Mouse (Mus musculus): Measurements from ENCODE around the gene Arhgap30. TPM values are rescaled to one million over a fixed set of nuclear protein-coding genes. Genes with fewer than 3 reads are reported as not detected.

Arhgap30 gene
- total and polyA plus RNA-seq, 2 experiments from 2014 or later: 0.52 to 0.84 TPM

DNA sequence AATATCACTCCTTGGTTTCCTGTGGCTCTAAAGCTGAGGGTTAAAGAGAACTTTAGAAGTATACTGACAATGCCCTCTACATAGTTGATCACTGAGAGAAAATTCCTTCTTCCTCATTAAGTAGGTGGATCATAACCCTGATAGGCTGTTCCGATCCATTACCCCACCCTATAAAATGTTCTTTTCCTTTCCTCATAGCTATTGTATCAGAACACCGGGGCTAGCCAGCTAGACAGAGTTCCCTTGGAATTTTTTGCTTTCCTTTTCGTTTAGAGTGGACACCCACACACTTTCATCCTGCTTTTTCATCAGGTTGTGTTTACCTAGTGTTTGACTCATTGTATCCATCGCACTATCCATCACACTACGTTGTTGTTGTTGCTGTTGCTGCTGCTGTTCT lies 35.9 kb downstream of the Arhgap30 start:
- ATAC-seq (no peak), DNase-seq (ENCODE audit: low spot score) (no peak)
- Histone ChIP-seq H3K27me3 (ENCODE audit: insufficient read depth, low read length) (no peaks in the 10 kb centered on the region), H3K36me3 (ENCODE audit: insufficient read depth, low read length) (no peaks in the 10 kb centered on the region; the same call in 1 of the 2 replicates), H3K4me3 (ENCODE audit: low read length) (no peak overlapping the region), H3K9me3 (ENCODE audit: low read length) (peaks cover 3% of the 10 kb centered on the region; the same call in 1 of the 2 replicates), H3K27ac (no peak overlapping the region), H3K9ac (replicated peaks; ENCODE audit: low read length) (no peak overlapping the region), H3K4me1 (ENCODE audit: insufficient read depth, low read length) (no peaks in the 10 kb centered on the region), H3K4me2 (ENCODE audit: low read depth, low read length) (no peak overlapping the region)
- TF ChIP-seq CTCF (IDR thresholded peaks at IDR 0.05; ENCODE audit: low read depth): no peak
- whole genome bisulfite sequencing: 74% methylated on average over 5 of the region's 5 CpGs

DNA sequence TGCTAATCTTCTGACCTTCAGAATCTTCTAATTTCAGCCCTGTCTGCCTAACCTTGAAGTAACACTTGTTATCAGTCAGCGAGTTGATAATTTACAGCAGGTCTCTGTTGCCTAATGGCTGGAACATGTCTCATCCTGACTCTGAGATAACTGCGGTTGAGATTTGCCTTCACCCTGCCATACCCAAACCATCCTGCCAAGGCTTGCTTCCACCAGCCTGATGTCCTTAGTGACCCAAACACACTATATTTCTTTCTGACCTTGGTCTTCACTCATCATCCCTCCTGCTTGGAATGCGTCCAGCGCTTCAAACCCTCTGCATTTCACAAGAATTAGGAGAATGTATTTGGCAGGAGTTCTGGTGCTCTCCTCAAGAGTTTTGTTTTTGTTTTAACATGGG lies 36.4 kb downstream of the Arhgap30 start:
- H3K9me3 ChIP-seq (ENCODE audit: low read length): peaks cover 3% of the 10 kb centered on the region; the same call in 1 of the 2 replicates
- H3K4me1 ChIP-seq (ENCODE audit: insufficient read depth, low read length): no peaks in the 10 kb centered on the region
- TF ChIP-seq CTCF (IDR thresholded peaks at IDR 0.05; ENCODE audit: low read depth): no peak
- 86% methylated on average over 4 of the region's 4 CpGs for WGBS
- H3K4me2 ChIP-seq (ENCODE audit: low read depth, low read length): no peak overlapping the region
- no peak overlapping the region for H3K4me3 ChIP-seq (ENCODE audit: low read length)
- ATAC-seq (no peak), DNase-seq (ENCODE audit: low spot score) (no peak)
- H3K36me3 ChIP-seq (ENCODE audit: insufficient read depth, low read length): no peaks in the 10 kb centered on the region; the same call in 1 of the 2 replicates
- no peak overlapping the region for H3K27ac ChIP-seq
- H3K27me3 ChIP-seq (ENCODE audit: insufficient read depth, low read length): no peaks in the 10 kb centered on the region
- no peak overlapping the region for H3K9ac ChIP-seq (replicated peaks; ENCODE audit: low read length)

DNA sequence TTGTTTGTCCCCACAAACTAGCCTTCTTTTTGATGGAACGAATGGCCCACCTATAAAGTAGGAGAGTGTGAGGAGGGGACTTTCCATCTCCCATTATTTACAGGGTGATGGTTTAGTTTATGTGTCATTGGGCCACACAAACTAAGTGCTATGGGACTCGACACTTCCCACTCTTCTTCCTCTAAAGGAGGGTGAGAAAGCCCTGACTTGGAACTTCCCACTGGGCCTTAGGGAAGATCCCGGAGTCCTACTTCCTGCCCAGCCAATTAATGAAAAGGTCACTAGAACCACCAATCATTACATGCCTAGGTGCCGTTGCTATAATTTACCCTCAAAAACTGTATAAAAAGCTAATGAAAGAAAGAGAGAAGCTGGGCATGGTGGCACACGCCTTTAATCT lies 43.4 kb downstream of the Arhgap30 start:
- no peak for TF ChIP-seq CTCF (IDR thresholded peaks at IDR 0.05; ENCODE audit: low read depth)
- Histone ChIP-seq H3K9me3 (ENCODE audit: low read length) (peaks cover 3% of the 10 kb centered on the region; the same call in 1 of the 2 replicates), H3K4me2 (ENCODE audit: low read depth, low read length) (no peak overlapping the region), H3K27me3 (ENCODE audit: insufficient read depth, low read length) (no peaks in the 10 kb centered on the region), H3K36me3 (ENCODE audit: insufficient read depth, low read length) (no peaks in the 10 kb centered on the region), H3K4me3 (ENCODE audit: low read length) (no peak overlapping the region), H3K27ac (no peak overlapping the region), H3K4me1 (ENCODE audit: insufficient read depth, low read length) (0 out of 2 replicates have a peak, but pooled peaks cover 2% of the 10 kb centered on the region), H3K9ac (replicated peaks; ENCODE audit: low read length) (no peak overlapping the region)
- no peak for DNase-seq (ENCODE audit: low spot score)
- WGBS: 82% methylated on average over 5 of the region's 5 CpGs
- no peak for ATAC-seq

DNA sequence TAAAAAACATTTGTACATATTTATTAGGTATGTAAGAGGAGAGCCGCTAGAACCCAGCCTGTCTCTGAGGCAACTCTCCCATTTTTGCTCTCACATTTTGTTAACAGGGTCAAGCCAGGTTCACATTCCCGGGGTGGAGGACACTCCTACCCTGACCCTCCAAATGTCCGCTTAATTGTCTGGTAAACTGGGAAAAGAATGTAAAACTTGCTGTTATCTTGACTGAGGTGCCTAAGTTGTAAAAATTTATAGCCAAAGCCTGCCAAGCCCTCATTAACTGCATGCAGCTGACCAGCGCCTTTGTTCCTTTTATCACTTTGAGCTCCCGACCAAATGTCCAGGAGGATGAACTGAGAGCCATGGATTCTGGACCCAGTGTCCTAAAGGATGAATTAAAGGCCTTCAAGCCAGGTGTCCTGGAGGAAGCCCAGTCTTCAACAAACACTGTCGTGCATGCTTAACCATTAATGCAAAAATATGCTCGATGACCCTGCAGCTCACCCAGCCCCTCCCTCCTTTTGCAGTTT lies 46.6 kb downstream of the Arhgap30 start:
- H3K27ac ChIP-seq: no peak overlapping the region
- no peak overlapping the region for H3K9ac ChIP-seq (replicated peaks; ENCODE audit: low read length)
- no peaks in the 10 kb centered on the region for H3K9me3 ChIP-seq (ENCODE audit: low read length)
- no peak overlapping the region for H3K4me2 ChIP-seq (ENCODE audit: low read depth, low read length)
- 62% methylated on average over 7 of the region's 7 CpGs for WGBS
- H3K36me3 ChIP-seq (ENCODE audit: insufficient read depth, low read length): no peaks in the 10 kb centered on the region
- H3K4me3 ChIP-seq (ENCODE audit: low read length): no peak overlapping the region
- H3K27me3 ChIP-seq (ENCODE audit: insufficient read depth, low read length): no peaks in the 10 kb centered on the region
- H3K4me1 ChIP-seq (ENCODE audit: insufficient read depth, low read length): 0 out of 2 replicates have a peak, but pooled peaks cover 5% of the 10 kb centered on the region
- TF ChIP-seq CTCF (IDR thresholded peaks at IDR 0.05; ENCODE audit: low read depth): no peak
- ATAC-seq (no peak), DNase-seq (ENCODE audit: low spot score) (no peak)

DNA sequence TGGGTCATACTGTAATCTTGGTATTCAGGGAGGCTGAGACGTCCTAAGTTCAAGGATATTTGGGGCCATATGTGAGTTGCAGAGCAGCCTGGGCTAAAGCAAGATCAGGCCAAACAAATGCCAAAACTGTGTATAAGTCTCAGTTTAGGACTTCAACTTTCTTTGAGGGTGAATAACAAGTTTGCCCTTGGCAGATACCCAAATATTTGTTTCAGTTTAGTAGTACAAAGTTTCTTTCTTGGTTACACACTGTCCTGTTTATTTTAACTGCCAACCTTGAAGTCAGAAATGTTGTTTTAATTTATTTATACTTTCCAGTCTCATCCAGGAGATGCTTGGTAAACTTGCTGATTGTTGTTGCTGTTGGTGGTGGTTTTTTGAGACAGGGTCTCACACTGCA lies 47.2 kb downstream of the Arhgap30 start:
- WGBS: 73% methylated on average over 1 of the region's 1 CpGs
- DNase-seq (ENCODE audit: low spot score): no peak
- H3K27me3 ChIP-seq (ENCODE audit: insufficient read depth, low read length): no peaks in the 10 kb centered on the region
- H3K9ac ChIP-seq (replicated peaks; ENCODE audit: low read length): no peak overlapping the region
- no peak overlapping the region for H3K27ac ChIP-seq
- no peak for ATAC-seq
- H3K36me3 ChIP-seq (ENCODE audit: insufficient read depth, low read length): no peaks in the 10 kb centered on the region
- no peak for TF ChIP-seq CTCF (IDR thresholded peaks at IDR 0.05; ENCODE audit: low read depth)
- H3K4me2 ChIP-seq (ENCODE audit: low read depth, low read length): no peak overlapping the region
- no peaks in the 10 kb centered on the region for H3K9me3 ChIP-seq (ENCODE audit: low read length)
- H3K4me1 ChIP-seq (ENCODE audit: insufficient read depth, low read length): 0 out of 2 replicates have a peak, but pooled peaks cover 5% of the 10 kb centered on the region
- no peak overlapping the region for H3K4me3 ChIP-seq (ENCODE audit: low read length)

DNA sequence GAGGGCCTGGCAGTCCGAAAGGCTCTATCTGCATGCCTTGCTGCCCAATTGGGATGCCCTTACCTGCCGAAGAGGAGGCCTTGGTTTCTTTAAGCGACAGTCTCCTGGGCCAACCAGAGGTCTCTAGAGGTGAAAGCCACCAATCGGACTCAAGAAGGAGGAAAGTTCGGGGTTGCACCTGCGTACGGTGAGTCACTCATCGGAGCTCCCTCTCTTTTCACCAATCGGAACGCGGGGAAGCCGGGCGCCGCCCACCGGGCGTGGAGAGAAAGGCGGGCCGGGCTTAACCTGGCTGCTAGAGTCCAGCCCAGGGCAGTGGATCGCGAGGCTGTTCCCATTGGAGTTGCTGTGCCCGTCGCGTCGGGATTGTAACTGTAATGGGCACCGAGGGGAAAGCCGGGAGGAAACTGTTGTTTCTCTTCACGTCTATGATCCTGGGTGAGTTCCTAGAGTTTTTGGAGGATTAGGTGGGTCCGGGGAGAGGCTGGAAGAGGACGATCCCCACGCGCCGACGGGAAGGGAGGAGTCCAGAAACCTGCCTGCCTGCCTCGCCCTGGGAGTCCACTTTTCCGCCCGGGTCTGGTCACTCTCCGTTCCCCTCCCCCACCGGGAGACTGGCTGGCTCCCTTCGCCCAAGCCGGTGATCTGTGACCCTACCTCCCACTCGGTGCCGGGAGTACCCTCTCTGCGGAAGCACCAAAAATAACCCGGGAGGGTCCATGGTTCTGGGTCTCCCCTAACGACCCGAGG lies 48.7 kb downstream of the Arhgap30 start, which contains the start of gene F11r:
F11r (plus strand) TSS at position 272 of the 750 bp plus-strand sequence.
- ATAC-seq: peak; percentile 72

More for the DNA sequence above, 48.7 kb downstream of the Arhgap30 start, which contains the start of gene F11r:
- H3K27ac ChIP-seq: no peak within 1 kb of the TSS
- no peaks in the 10 kb centered on the region for H3K27me3 ChIP-seq (ENCODE audit: insufficient read depth, low read length)
- H3K9me3 ChIP-seq (ENCODE audit: low read length): no peaks in the 10 kb centered on the region
- H3K36me3 ChIP-seq (ENCODE audit: insufficient read depth, low read length): no peaks in the 10 kb centered on the region
- TF ChIP-seq CTCF (IDR thresholded peaks at IDR 0.05; ENCODE audit: low read depth): peak; percentile 15; the same call in 1 of the 2 replicates
- peak; percentile 63 for DNase-seq (ENCODE audit: low spot score)
- H3K9ac ChIP-seq (replicated peaks; ENCODE audit: low read length): peak within 1 kb of the TSS; percentile 51; the same call in 1 of the 2 replicates
- WGBS: 2% methylated on average over 46 of the region's 46 CpGs
- peak within 1 kb of the TSS; percentile 42 for H3K4me3 ChIP-seq (ENCODE audit: low read length)
- peak within 1 kb of the TSS; percentile 55 for H3K4me2 ChIP-seq (ENCODE audit: low read depth, low read length)
- 0 out of 2 replicates have a peak, but pooled peaks cover 5% of the 10 kb centered on the region for H3K4me1 ChIP-seq (ENCODE audit: insufficient read depth, low read length)

Measured in hindbrain, postnatal 0 days (tissue).